Mouse (Mus musculus) megakaryocyte, embryonic 14.5 days (primary cell): ENCODE data around the gene Rps13.

Experiments
- FLI1 ChIP-seq: IDR thresholded peaks from 2 replicates; pipeline ENCODE4 v1.6.1; 2012; ENCODE audit warnings: low read length, inconsistent platforms, mixed read lengths
- GATA1 ChIP-seq: IDR thresholded peaks from 3 replicates; pipeline ENCODE4 v1.6.1; 2012; ENCODE audit warnings: mixed read lengths, low read length, inconsistent platforms, borderline replicate concordance

DNA sequence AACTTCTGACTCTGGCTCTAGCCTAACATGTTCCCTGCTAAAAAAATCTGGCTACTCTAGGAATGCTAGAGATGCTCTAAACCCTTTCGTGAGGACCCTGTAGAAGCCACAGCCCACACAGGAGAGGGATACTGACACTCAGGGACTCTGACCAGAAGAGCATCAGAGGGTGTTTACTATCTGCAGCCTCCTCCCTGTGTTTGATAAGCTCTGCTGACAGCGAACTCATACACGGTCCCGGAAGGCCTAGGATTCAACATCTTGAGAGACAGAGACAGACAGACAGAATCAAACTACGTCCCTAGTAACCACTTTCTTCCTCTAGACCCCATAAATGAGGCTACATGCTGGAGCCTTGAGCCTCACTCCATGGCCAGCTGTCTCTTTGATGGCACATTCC, 46.0 kb downstream of the Rps13 start:
- TF ChIP-seq GATA1 (no peak), FLI1 (no peak)
